ENCODE assay signal across 19 mouse cellular contexts in genomic region chr11:78499543-78499942, GRCm38 (mm10). TPM values are rescaled to one million over a fixed set of nuclear protein-coding genes. Genes with fewer than 3 reads are reported as not detected.
DNase-seq lines count a peak whose midpoint lies in the region; ATAC-seq and TF ChIP-seq lines count a peak whose summit lies in the region.
"Had no signal": no experiment of that assay in that cellular context is flagged by ENCODE, and none has a peak within 500 bp of the region (broad histone marks: within the 10 kb centered on the region; RNA-seq: fewer than 3 reads in every experiment).

No protein-coding gene starts in this region.

- 45% methylated on average over 16 of the region's 16 CpGs for WGBS in midbrain, embryonic 10.5 days
- 54% methylated on average over 16 of the region's 16 CpGs for WGBS in midbrain, embryonic 15.5 days
- 51% methylated on average over 16 of the region's 16 CpGs for WGBS in hindbrain, embryonic 15.5 days
- WGBS in midbrain, postnatal 0 days: 43% methylated on average over 16 of the region's 16 CpGs

- DNase-seq in cerebellum, adult 9-10 months: peak; percentile 53
- DNase-seq in cerebellum, postnatal 36 days: no peak
- DNase-seq in midbrain, embryonic 10.5 days (ENCODE audit: low spot score): no peak
- no peak for DNase-seq in midbrain, postnatal 0 days (ENCODE audit: low spot score)
- DNase-seq in layer of hippocampus, adult 11-12 months (ENCODE audit: low spot score): no peak
- no peak for DNase-seq in heart, adult 11 months
- DNase-seq: cerebellum, postnatal 10 days; heart, postnatal 4 days; kidney, adult 18-20 months; kidney, postnatal 36 days; lung, postnatal 36 days had no signal

- no peak for ATAC-seq in midbrain, embryonic 15.5 days (replicated peaks)
- ATAC-seq in hindbrain, embryonic 15.5 days (ENCODE audit: low FRiP score, low read depth): no peak
- ATAC-seq in midbrain, postnatal 0 days (ENCODE audit: low FRiP score): no peak
- ATAC-seq: Patski had no signal

- peak overlapping the region; percentile 80 for H3K27ac ChIP-seq in midbrain, embryonic 10.5 days (replicated peaks)
- no peak overlapping the region for H3K27ac ChIP-seq in midbrain, embryonic 15.5 days
- no peak overlapping the region for H3K27ac ChIP-seq in hindbrain, embryonic 15.5 days (replicated peaks)
- H3K27ac ChIP-seq in midbrain, postnatal 0 days (ENCODE audit: low read depth, low read length): no peak overlapping the region
- H3K27ac ChIP-seq: left cerebral cortex, adult 2 months had no signal

- no peak overlapping the region for H3K4me2 ChIP-seq in midbrain, embryonic 15.5 days
- no peak overlapping the region for H3K4me2 ChIP-seq in hindbrain, embryonic 15.5 days
- H3K4me2 ChIP-seq in midbrain, postnatal 0 days (ENCODE audit: low read depth, low read length, poor library complexity, severe bottlenecking): no peak overlapping the region
- H3K4me2 ChIP-seq: heart, embryonic 12.5 days had no signal

- no peak for TF ChIP-seq CTCF in midbrain, postnatal 0 days (IDR thresholded peaks at IDR 0.05)

- peaks cover 59% of the 10 kb centered on the region for H3K4me1 ChIP-seq in midbrain, embryonic 10.5 days
- peaks cover 32% of the 10 kb centered on the region for H3K4me1 ChIP-seq in midbrain, embryonic 15.5 days
- peaks cover 30% of the 10 kb centered on the region for H3K4me1 ChIP-seq in hindbrain, embryonic 15.5 days (replicated peaks)
- H3K4me1 ChIP-seq in midbrain, postnatal 0 days (ENCODE audit: insufficient read depth, low read length): peaks cover 5% of the 10 kb centered on the region; the same call in 1 of the 2 replicates

- peaks cover 59% of the 10 kb centered on the region for H3K27me3 ChIP-seq in midbrain, embryonic 10.5 days (ENCODE audit: low read depth, poor library complexity, severe bottlenecking)
- peaks cover 6% of the 10 kb centered on the region; the same call in 1 of the 2 replicates for H3K27me3 ChIP-seq in midbrain, embryonic 15.5 days (replicated peaks)
- 0 out of 2 replicates have a peak, but pooled peaks cover 8% of the 10 kb centered on the region for H3K27me3 ChIP-seq in hindbrain, embryonic 15.5 days
- H3K27me3 ChIP-seq in midbrain, postnatal 0 days (ENCODE audit: insufficient read depth, low read length): no peaks in the 10 kb centered on the region

- H3K9me3 ChIP-seq in midbrain, embryonic 10.5 days (replicated peaks): no peaks in the 10 kb centered on the region
- H3K9me3 ChIP-seq in midbrain, embryonic 15.5 days: no peaks in the 10 kb centered on the region
- no peaks in the 10 kb centered on the region for H3K9me3 ChIP-seq in hindbrain, embryonic 15.5 days
- no peaks in the 10 kb centered on the region for H3K9me3 ChIP-seq in midbrain, postnatal 0 days (ENCODE audit: low read length)
- H3K9me3 ChIP-seq: heart, embryonic 12.5 days had no signal

- no peaks in the 10 kb centered on the region for H3K36me3 ChIP-seq in midbrain, embryonic 10.5 days
- H3K36me3 ChIP-seq in midbrain, embryonic 15.5 days (replicated peaks): no peaks in the 10 kb centered on the region
- no peaks in the 10 kb centered on the region for H3K36me3 ChIP-seq in hindbrain, embryonic 15.5 days
- H3K36me3 ChIP-seq in midbrain, postnatal 0 days (ENCODE audit: insufficient read depth, low read length): no peaks in the 10 kb centered on the region
- H3K36me3 ChIP-seq: heart, embryonic 12.5 days had no signal

- H3K4me3 ChIP-seq in midbrain, embryonic 10.5 days: peak overlapping the region; percentile 73
- no peak overlapping the region for H3K4me3 ChIP-seq in midbrain, embryonic 15.5 days
- H3K4me3 ChIP-seq in hindbrain, embryonic 15.5 days: peak overlapping the region; percentile 3; the same call in 1 of the 2 replicates
- 0 out of 2 replicates have a peak overlapping the region, but pooled peaks have one; percentile 3 for H3K4me3 ChIP-seq in midbrain, postnatal 0 days (ENCODE audit: low read depth, low read length)
- H3K4me3 ChIP-seq: heart, embryonic 12.5 days; left cerebral cortex, adult 2 months had no signal

- no peak overlapping the region for H3K9ac ChIP-seq in midbrain, embryonic 15.5 days
- H3K9ac ChIP-seq in hindbrain, embryonic 15.5 days: no peak overlapping the region
- no peak overlapping the region for H3K9ac ChIP-seq in midbrain, postnatal 0 days (replicated peaks; ENCODE audit: low read length, poor library complexity, severe bottlenecking)
- H3K9ac ChIP-seq: heart, embryonic 12.5 days had no signal

RNA-seq across cellular contexts. Expression of gene Vtn, which starts 0.7 kb away (rescaled TPM):
- polyA plus RNA-seq in midbrain, embryonic 10.5 days (2016; fragmentation: Nextera tagmentation; extraction: Ambion mirVana): 116 and 119 TPM in 2 replicates
- polyA plus RNA-seq in midbrain, embryonic 15.5 days (2015; fragmentation: Nextera tagmentation; extraction: Ambion mirVana): 137 and 184 TPM in 2 replicates
- polyA plus RNA-seq in hindbrain, embryonic 15.5 days (2015; fragmentation: Nextera tagmentation; extraction: Ambion mirVana): 157 and 165 TPM in 2 replicates
- total RNA-seq in midbrain, postnatal 0 days (2014; rRNA removed): 114 and 120 TPM in 2 replicates
- 139 and 160 TPM in 2 replicates for polyA plus RNA-seq in midbrain, postnatal 0 days (2015; fragmentation: Nextera tagmentation; extraction: Ambion mirVana)
- polyA plus RNA-seq: Patski had no signal

RNA-seq across cellular contexts. Expression of gene Sarm1, which starts 2.0 kb away (rescaled TPM):
- polyA plus RNA-seq in midbrain, embryonic 10.5 days (2016; fragmentation: Nextera tagmentation; extraction: Ambion mirVana): 16.9 and 23.9 TPM in 2 replicates
- polyA plus RNA-seq in midbrain, embryonic 15.5 days (2015; fragmentation: Nextera tagmentation; extraction: Ambion mirVana): 52.4 and 56.8 TPM in 2 replicates
- 47.3 and 53.2 TPM in 2 replicates for polyA plus RNA-seq in hindbrain, embryonic 15.5 days (2015; fragmentation: Nextera tagmentation; extraction: Ambion mirVana)
- total RNA-seq in midbrain, postnatal 0 days (2014; rRNA removed): 63.2 and 66.3 TPM in 2 replicates
- polyA plus RNA-seq in midbrain, postnatal 0 days (2015; fragmentation: Nextera tagmentation; extraction: Ambion mirVana): 39.8 and 40.1 TPM in 2 replicates

RNA-seq across cellular contexts. Expression of gene Sebox, which starts 3.7 kb away (rescaled TPM):
- polyA plus RNA-seq in midbrain, embryonic 10.5 days (2016; fragmentation: Nextera tagmentation; extraction: Ambion mirVana): 0.20 TPM in 1 of 2 replicates, not detected in the other
- polyA plus RNA-seq in midbrain, embryonic 15.5 days (2015; fragmentation: Nextera tagmentation; extraction: Ambion mirVana): 0.13 and 0.17 TPM in 2 replicates
- polyA plus RNA-seq in hindbrain, embryonic 15.5 days (2015; fragmentation: Nextera tagmentation; extraction: Ambion mirVana): 0.12 and 0.14 TPM in 2 replicates
- total RNA-seq in midbrain, postnatal 0 days (2014; rRNA removed): 0.71 TPM in 1 of 2 replicates, not detected in the other
- not detected in 2 replicates for polyA plus RNA-seq in midbrain, postnatal 0 days (2015; fragmentation: Nextera tagmentation; extraction: Ambion mirVana)
- total RNA-seq: gastrocnemius, adult 8-10 months; heart, postnatal 4 days had no signal
- polyA plus RNA-seq: forebrain, embryonic 11.5 days; heart, embryonic 12.5 days; limb, embryonic 14.5 days; Patski had no signal

RNA-seq across cellular contexts. Expression of gene Tmem199, which starts 12.4 kb away (rescaled TPM):
- 81.8 and 88.8 TPM in 2 replicates for polyA plus RNA-seq in midbrain, embryonic 10.5 days (2016; fragmentation: Nextera tagmentation; extraction: Ambion mirVana)
- 90.5 and 91.0 TPM in 2 replicates for polyA plus RNA-seq in midbrain, embryonic 15.5 days (2015; fragmentation: Nextera tagmentation; extraction: Ambion mirVana)
- 88.0 and 91.8 TPM in 2 replicates for polyA plus RNA-seq in hindbrain, embryonic 15.5 days (2015; fragmentation: Nextera tagmentation; extraction: Ambion mirVana)
- 46.2 and 48.2 TPM in 2 replicates for total RNA-seq in midbrain, postnatal 0 days (2014; rRNA removed)
- polyA plus RNA-seq in midbrain, postnatal 0 days (2015; fragmentation: Nextera tagmentation; extraction: Ambion mirVana): 92.4 and 96.0 TPM in 2 replicates

RNA-seq across cellular contexts. Expression of gene Poldip2, which starts 12.4 kb away (rescaled TPM):
- polyA plus RNA-seq in midbrain, embryonic 10.5 days (2016; fragmentation: Nextera tagmentation; extraction: Ambion mirVana): 148 and 157 TPM in 2 replicates
- polyA plus RNA-seq in midbrain, embryonic 15.5 days (2015; fragmentation: Nextera tagmentation; extraction: Ambion mirVana): 182 and 192 TPM in 2 replicates
- polyA plus RNA-seq in hindbrain, embryonic 15.5 days (2015; fragmentation: Nextera tagmentation; extraction: Ambion mirVana): 181 and 189 TPM in 2 replicates
- total RNA-seq in midbrain, postnatal 0 days (2014; rRNA removed): 145 and 149 TPM in 2 replicates
- polyA plus RNA-seq in midbrain, postnatal 0 days (2015; fragmentation: Nextera tagmentation; extraction: Ambion mirVana): 159 and 176 TPM in 2 replicates
